Mouse (Mus musculus) mammary gland, adult 2 months (tissue): ENCODE measurements around the gene Ccdc115. TPM values are rescaled to one million over a fixed set of nuclear protein-coding genes. Genes with fewer than 3 reads are reported as not detected.

Experiments used
- polyA plus RNA-seq: library from polyadenylated mRNA; depleted of rRNA; stranded (reverse); fragments of >200 nt; gene quantifications from 2 replicates; pipeline ENCODE4 v1.2.3, GENCODE M21; 2012; ENCODE audit warnings: low replicate concordance; rRNA removed

Gene Ccdc115
- 18.3 and 22.9 TPM in 2 replicates for polyA plus RNA-seq

DNA sequence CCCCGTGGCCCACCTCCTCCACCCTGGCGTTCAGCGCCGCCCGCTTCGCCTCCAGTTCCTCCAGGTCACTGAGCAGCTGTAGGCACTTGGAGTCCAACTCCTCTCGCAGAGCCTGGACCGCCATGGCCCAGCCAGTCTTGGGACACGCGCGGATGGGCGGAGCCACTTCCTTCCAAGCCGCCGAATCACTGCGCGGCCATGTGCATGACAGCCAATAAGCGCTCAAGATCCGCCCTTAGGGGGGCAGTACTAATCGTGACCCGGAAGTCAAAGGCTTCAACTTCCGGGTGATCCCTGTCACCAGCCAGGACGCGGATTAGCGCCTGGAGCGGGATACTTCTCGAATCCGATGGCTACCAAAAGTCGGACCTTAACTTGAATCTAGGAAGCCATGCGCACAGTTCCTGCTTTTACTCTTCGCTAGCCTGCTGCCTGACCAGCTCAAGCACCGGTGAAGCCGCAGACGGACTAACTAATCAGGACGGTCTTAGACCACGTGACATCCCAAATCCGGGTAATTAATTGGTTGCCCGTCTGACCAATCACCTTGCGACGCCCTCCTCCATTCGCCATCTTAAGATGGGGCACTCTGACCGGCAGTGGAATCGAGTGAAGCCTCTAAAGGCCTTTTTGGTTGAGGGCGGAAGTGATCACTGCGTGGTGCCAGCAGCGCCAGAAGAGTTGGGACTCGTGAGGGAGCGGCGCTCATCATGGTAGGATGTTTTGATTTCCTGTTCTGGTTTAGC lies at the start of gene Ccdc115, which contains the start of gene Imp4:
Gene Ccdc115, minus strand, starts transcription at position 458 of the 746 bp plus-strand sequence.
Gene Imp4, plus strand, starts transcription at position 637 of the 746 bp plus-strand sequence.

DNA sequence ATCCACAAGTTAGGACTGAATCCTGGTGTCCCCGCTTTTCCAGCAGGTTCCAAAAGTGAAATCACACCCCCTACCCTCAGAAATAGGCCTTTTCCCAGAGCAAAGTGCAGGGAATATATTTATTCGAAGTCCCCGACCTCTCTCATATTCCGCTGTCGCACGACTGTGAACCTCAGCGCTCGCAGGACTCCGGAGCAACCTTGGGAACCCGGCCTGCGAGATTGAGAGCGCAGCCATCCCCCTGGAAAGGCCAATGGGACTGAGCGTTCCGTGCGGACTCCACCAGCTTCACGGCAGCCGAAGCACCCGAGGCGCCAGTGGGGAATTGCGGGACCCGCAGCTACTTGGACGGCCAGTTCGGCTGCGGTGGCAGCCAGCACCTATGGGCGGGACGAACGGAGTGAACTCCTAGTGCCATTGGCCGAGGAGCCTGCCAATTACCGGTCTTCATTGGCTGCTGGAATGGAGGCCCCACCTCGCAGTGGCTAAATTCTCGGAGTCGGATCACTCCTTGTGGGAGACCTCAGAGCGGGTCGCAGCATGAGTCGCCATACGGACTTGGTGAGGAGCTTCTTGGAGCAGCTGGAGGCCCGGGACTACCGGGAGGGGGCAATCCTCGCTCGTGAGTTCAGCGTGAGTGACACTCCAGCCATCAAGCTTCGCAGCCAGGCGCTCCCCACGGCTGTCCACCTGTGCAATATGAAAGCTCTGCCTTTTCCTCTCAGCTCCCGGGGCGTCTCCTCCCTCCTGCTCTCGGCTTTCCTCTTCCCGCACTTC lies 20.0 kb upstream of the Ccdc115 start, which contains the start of gene Ptpn18:
Gene Ptpn18, plus strand, starts transcription at position 479 of the 777 bp plus-strand sequence.

Other genes starting within 250 kb of the Ccdc115 start
- gene Imp4, start 179 bp upstream of the Ccdc115 start, polyA plus RNA-seq: 39.4 and 40.9 TPM in 2 replicates
- 150 and 758 TPM in 2 replicates for gene Ptpn18, start 20.1 kb upstream of the Ccdc115 start, polyA plus RNA-seq
- gene Prss39, start 58.7 kb upstream of the Ccdc115 start, polyA plus RNA-seq: 0.09 TPM in 1 of 2 replicates, not detected in the other
- not detected in 2 replicates for gene Cfc1, start 96.0 kb upstream of the Ccdc115 start, polyA plus RNA-seq
- gene Prss40, start 121.3 kb upstream of the Ccdc115 start, polyA plus RNA-seq: not detected in 2 replicates
- not detected in 2 replicates for gene Amer3, start 140.0 kb upstream of the Ccdc115 start, polyA plus RNA-seq